8 mouse cellular contexts compared by ENCODE assay signal in the genomic region with DNA sequence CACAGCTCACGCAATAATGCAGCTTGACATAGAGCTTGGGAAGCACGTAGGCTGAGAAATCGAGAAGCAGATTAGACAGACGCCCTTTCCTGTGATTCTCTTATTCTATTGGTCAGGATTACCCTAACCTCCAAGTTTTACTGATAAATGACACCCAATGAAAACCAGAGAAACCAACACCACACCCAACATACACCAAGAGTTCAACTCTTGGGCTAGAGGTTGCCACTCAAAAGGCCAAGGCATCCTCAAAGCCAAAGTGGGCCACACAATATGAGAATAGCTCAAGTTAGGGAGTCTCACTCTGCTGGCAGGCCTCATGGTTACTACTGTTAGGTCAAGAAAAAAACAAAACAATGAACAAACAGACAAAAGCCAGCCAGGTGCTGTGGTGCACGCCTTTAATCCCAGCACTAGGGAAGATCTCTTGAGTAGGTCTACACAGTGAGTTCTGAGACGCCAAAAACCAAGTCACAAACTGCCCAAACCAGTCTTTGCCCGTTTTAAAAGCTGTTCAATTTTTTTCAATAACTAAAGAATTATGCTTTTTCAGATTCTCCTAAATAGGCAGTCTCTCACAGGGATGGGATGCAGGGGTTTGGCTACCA. TPM values are rescaled to one million over a fixed set of nuclear protein-coding genes. Genes with fewer than 3 reads are reported as not detected.
DNase-seq lines count a peak whose midpoint lies in the region; ATAC-seq and TF ChIP-seq lines count a peak whose summit lies in the region.

No protein-coding gene starts in this region.

- H3K27ac ChIP-seq in lung, embryonic 16.5 days (ENCODE audit: low read length): peak overlapping the region; percentile 34; the same call in 1 of the 2 replicates
- no peak overlapping the region for H3K27ac ChIP-seq in embryonic facial prominence, embryonic 11.5 days (replicated peaks; ENCODE audit: low read depth, low read length)
- no peak overlapping the region; the same call in 1 of the 2 replicates for H3K27ac ChIP-seq in limb, embryonic 11.5 days (replicated peaks; ENCODE audit: low read depth, low read length)
- no peak overlapping the region for H3K27ac ChIP-seq in olfactory bulb, adult 2 months (ENCODE audit: insufficient read depth, low read depth, low read length)

- no peak for TF ChIP-seq POLR2A in olfactory bulb, adult 2 months (IDR thresholded peaks at IDR 0.05; ENCODE audit: insufficient read depth, low read depth, low read length)

- ATAC-seq in lung, embryonic 16.5 days (ENCODE audit: low read depth): no peak
- no peak for ATAC-seq in embryonic facial prominence, embryonic 11.5 days (replicated peaks; ENCODE audit: insufficient number of reproducible peaks, low FRiP score, low TSS enrichment, low read depth)
- ATAC-seq in limb, embryonic 11.5 days (ENCODE audit: insufficient number of reproducible peaks, low FRiP score, low TSS enrichment, low read depth): no peak

- peaks cover 20% of the 10 kb centered on the region for H3K36me3 ChIP-seq in lung, embryonic 16.5 days (ENCODE audit: control insufficient read depth, insufficient read depth, low read length)
- H3K36me3 ChIP-seq in embryonic facial prominence, embryonic 11.5 days (replicated peaks; ENCODE audit: control insufficient read depth, insufficient read depth, low read depth, low read length): peaks cover 8% of the 10 kb centered on the region
- H3K36me3 ChIP-seq in limb, embryonic 11.5 days (ENCODE audit: control insufficient read depth, insufficient read depth, low read length): peaks cover 18% of the 10 kb centered on the region

- no peaks in the 10 kb centered on the region for H3K9me3 ChIP-seq in lung, embryonic 16.5 days (ENCODE audit: control insufficient read depth, low read length)
- H3K9me3 ChIP-seq in embryonic facial prominence, embryonic 11.5 days (replicated peaks; ENCODE audit: control insufficient read depth, low read length): no peaks in the 10 kb centered on the region
- no peaks in the 10 kb centered on the region for H3K9me3 ChIP-seq in limb, embryonic 11.5 days (ENCODE audit: control insufficient read depth, low read length)

- no peaks in the 10 kb centered on the region for H3K27me3 ChIP-seq in lung, embryonic 16.5 days (ENCODE audit: control insufficient read depth, insufficient read depth, low read depth, low read length)
- no peaks in the 10 kb centered on the region for H3K27me3 ChIP-seq in embryonic facial prominence, embryonic 11.5 days (ENCODE audit: control insufficient read depth, insufficient read depth, low read length)
- H3K27me3 ChIP-seq in limb, embryonic 11.5 days (ENCODE audit: control insufficient read depth, insufficient read depth, low read length): no peaks in the 10 kb centered on the region

- no peak for DNase-seq in lung, adult 18-20 months
- no peak for DNase-seq in embryonic facial prominence, embryonic 11.5 days (ENCODE audit: low spot score)
- DNase-seq in limb, embryonic 11.5 days (ENCODE audit: low spot score): no peak
- DNase-seq in testis, postnatal 14 days (ENCODE audit: low spot score): no peak
- no peak for DNase-seq in cerebellum, postnatal 10 days
- DNase-seq in layer of hippocampus, adult 9-10 months (ENCODE audit: low spot score): no peak

- TF ChIP-seq CTCF in olfactory bulb, adult 2 months (IDR thresholded peaks at IDR 0.05; ENCODE audit: insufficient read depth, low read depth, low read length): no peak

- peak overlapping the region; percentile 95 for H3K9ac ChIP-seq in lung, embryonic 16.5 days (ENCODE audit: low read length)
- peak overlapping the region; percentile 94 for H3K9ac ChIP-seq in embryonic facial prominence, embryonic 11.5 days (replicated peaks; ENCODE audit: low read length)
- H3K9ac ChIP-seq in limb, embryonic 11.5 days (ENCODE audit: low read length): peak overlapping the region; percentile 86

- peaks cover 5% of the 10 kb centered on the region; the same call in 1 of the 2 replicates for H3K4me1 ChIP-seq in lung, embryonic 16.5 days (replicated peaks; ENCODE audit: control insufficient read depth, insufficient read depth, low read length)
- H3K4me1 ChIP-seq in embryonic facial prominence, embryonic 11.5 days (ENCODE audit: control insufficient read depth, insufficient read depth, low read length): no peaks in the 10 kb centered on the region
- 0 out of 2 replicates have a peak, but pooled peaks cover 2% of the 10 kb centered on the region for H3K4me1 ChIP-seq in limb, embryonic 11.5 days (ENCODE audit: control insufficient read depth, insufficient read depth, low read length)
- peaks cover 2% of the 10 kb centered on the region; the same call in 1 of the 2 replicates for H3K4me1 ChIP-seq in olfactory bulb, adult 2 months (ENCODE audit: control insufficient read depth, insufficient read depth, low read length)

- WGBS in lung, embryonic 16.5 days: 33% methylated on average over 7 of the region's 7 CpGs
- 42% methylated on average over 7 of the region's 7 CpGs for WGBS in embryonic facial prominence, embryonic 11.5 days
- 47% methylated on average over 7 of the region's 7 CpGs for WGBS in limb, embryonic 11.5 days
- 46% methylated on average over 7 of the region's 7 CpGs for WGBS in olfactory bulb, adult 2 months

- H3K4me2 ChIP-seq in lung, embryonic 16.5 days (ENCODE audit: low read depth, low read length): peak overlapping the region; percentile 68
- H3K4me2 ChIP-seq in embryonic facial prominence, embryonic 11.5 days (ENCODE audit: low read depth, low read length): peak overlapping the region; percentile 70
- H3K4me2 ChIP-seq in limb, embryonic 11.5 days (ENCODE audit: low read depth, severe bottlenecking): peak overlapping the region; percentile 72

- peak overlapping the region; percentile 90 for H3K4me3 ChIP-seq in lung, embryonic 16.5 days (ENCODE audit: low read length)
- H3K4me3 ChIP-seq in embryonic facial prominence, embryonic 11.5 days (ENCODE audit: low read depth, low read length): peak overlapping the region; percentile 92
- peak overlapping the region; percentile 81 for H3K4me3 ChIP-seq in limb, embryonic 11.5 days (ENCODE audit: low read depth, low read length)
- H3K4me3 ChIP-seq in olfactory bulb, adult 2 months (ENCODE audit: insufficient read depth, low read depth, low read length): peak overlapping the region; percentile 82

RNA-seq across cellular contexts. Expression of gene Rps26, which starts 1.2 kb away (rescaled TPM):
- polyA plus RNA-seq in lung, embryonic 16.5 days (2015; fragmentation: Nextera tagmentation; extraction: Ambion mirVana): 720 and 793 TPM in 2 replicates
- 765 and 782 TPM in 2 replicates for polyA plus RNA-seq in embryonic facial prominence, embryonic 11.5 days (2014; fragmentation: Nextera tagmentation; extraction: Ambion mirVana)
- 831 and 876 TPM in 2 replicates for polyA plus RNA-seq in limb, embryonic 11.5 days (2014; fragmentation: Nextera tagmentation; extraction: Ambion mirVana)
- polyA plus RNA-seq in olfactory bulb, adult 2 months (2012; ENCODE audit: insufficient read depth, insufficient read length, low replicate concordance, missing spikeins): not detected in 2 replicates

RNA-seq across cellular contexts. Expression of gene Ikzf4, which starts 20.4 kb away (rescaled TPM):
- polyA plus RNA-seq in lung, embryonic 16.5 days (2015; fragmentation: Nextera tagmentation; extraction: Ambion mirVana): 1.4 and 1.6 TPM in 2 replicates
- polyA plus RNA-seq in embryonic facial prominence, embryonic 11.5 days (2014; fragmentation: Nextera tagmentation; extraction: Ambion mirVana): 3.5 and 4.9 TPM in 2 replicates
- polyA plus RNA-seq in limb, embryonic 11.5 days (2014; fragmentation: Nextera tagmentation; extraction: Ambion mirVana): 3.2 and 3.4 TPM in 2 replicates
- not detected in 2 replicates for polyA plus RNA-seq in olfactory bulb, adult 2 months (2012; ENCODE audit: insufficient read depth, insufficient read length, low replicate concordance, missing spikeins)

RNA-seq across cellular contexts. Expression of gene Erbb3, which starts 35.9 kb away (rescaled TPM):
- polyA plus RNA-seq in lung, embryonic 16.5 days (2015; fragmentation: Nextera tagmentation; extraction: Ambion mirVana): 26.9 and 27.6 TPM in 2 replicates
- polyA plus RNA-seq in embryonic facial prominence, embryonic 11.5 days (2014; fragmentation: Nextera tagmentation; extraction: Ambion mirVana): 10.2 and 10.6 TPM in 2 replicates
- 7.6 and 8.1 TPM in 2 replicates for polyA plus RNA-seq in limb, embryonic 11.5 days (2014; fragmentation: Nextera tagmentation; extraction: Ambion mirVana)
- not detected in 2 replicates for polyA plus RNA-seq in olfactory bulb, adult 2 months (2012; ENCODE audit: insufficient read depth, insufficient read length, low replicate concordance, missing spikeins)

RNA-seq across cellular contexts. Expression of gene Suox, which starts 48.5 kb away (rescaled TPM):
- polyA plus RNA-seq in lung, embryonic 16.5 days (2015; fragmentation: Nextera tagmentation; extraction: Ambion mirVana): 13.0 and 14.6 TPM in 2 replicates
- 12.2 and 15.1 TPM in 2 replicates for polyA plus RNA-seq in embryonic facial prominence, embryonic 11.5 days (2014; fragmentation: Nextera tagmentation; extraction: Ambion mirVana)
- 12.2 and 12.3 TPM in 2 replicates for polyA plus RNA-seq in limb, embryonic 11.5 days (2014; fragmentation: Nextera tagmentation; extraction: Ambion mirVana)
- not detected in 2 replicates for polyA plus RNA-seq in olfactory bulb, adult 2 months (2012; ENCODE audit: insufficient read depth, insufficient read length, low replicate concordance, missing spikeins)

RNA-seq across cellular contexts. Expression of gene Pa2g4, which starts 59.6 kb away (rescaled TPM):
- 161 and 167 TPM in 2 replicates for polyA plus RNA-seq in lung, embryonic 16.5 days (2015; fragmentation: Nextera tagmentation; extraction: Ambion mirVana)
- polyA plus RNA-seq in embryonic facial prominence, embryonic 11.5 days (2014; fragmentation: Nextera tagmentation; extraction: Ambion mirVana): 268 and 270 TPM in 2 replicates
- 274 and 289 TPM in 2 replicates for polyA plus RNA-seq in limb, embryonic 11.5 days (2014; fragmentation: Nextera tagmentation; extraction: Ambion mirVana)
- not detected in 2 replicates for polyA plus RNA-seq in olfactory bulb, adult 2 months (2012; ENCODE audit: insufficient read depth, insufficient read length, low replicate concordance, missing spikeins)
